Mouse (Mus musculus) frontal cortex, postnatal 10 days (tissue): ENCODE measurements around the gene Sctr.

ENCODE experiments used
- DNase-seq, 2 experiments: peaks; one replicate each; pipeline ENCODE4 v3.0.0; 2022; ENCODE audit warnings: low spot score in 2 of 2, mixed read lengths in 1 of 2

Sctr gene

GRCm38 (mm10) chr1:120006844-120007790 lies at the start of gene Sctr:
Sctr (plus strand) TSS chr1:120006894.
- DNase-seq: peak in 1 of 2 experiments; percentile 10

- no peak for DNase-seq
These were observed 48.9 kb upstream of the Sctr start for GRCm38 (mm10) chr1:119957716-119958222.

DNA sequence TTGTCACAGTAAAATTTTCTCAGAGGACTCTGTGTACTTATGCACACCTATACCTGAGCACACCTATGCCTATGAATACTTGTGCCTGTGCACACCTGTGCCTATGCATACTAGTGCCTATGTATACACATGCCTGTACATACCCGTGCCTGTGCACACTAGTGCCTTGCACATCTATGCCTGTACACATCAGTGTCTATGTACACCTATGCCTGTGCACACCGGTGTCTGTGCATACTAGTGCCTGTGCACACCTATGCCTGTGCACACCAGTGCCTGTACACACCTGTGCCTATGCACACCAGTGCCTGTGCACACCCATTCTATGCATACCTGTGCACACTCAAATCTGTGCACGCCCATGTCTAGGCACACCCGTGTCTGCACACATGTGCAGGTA lies 47.2 kb upstream of the Sctr start:
- no peak for DNase-seq

DNA sequence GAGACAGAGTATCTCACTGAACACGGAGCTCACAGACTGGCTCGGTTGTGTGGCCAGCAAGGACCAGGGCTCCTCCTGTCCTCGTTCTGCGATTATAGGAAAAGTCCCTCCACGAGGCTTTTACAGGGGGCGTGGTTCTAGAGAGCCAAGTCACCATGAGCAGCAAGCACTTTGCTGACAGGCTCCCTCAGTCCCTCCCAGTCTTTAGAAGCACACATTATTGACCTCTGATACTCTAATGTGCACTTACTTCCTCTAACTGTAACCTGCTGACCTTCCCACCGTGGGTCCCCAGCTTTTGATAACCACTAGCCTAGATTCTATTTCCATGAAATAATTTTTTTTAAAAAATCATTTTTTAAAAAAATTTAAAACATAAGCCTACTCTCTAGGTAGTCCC lies 46.8 kb upstream of the Sctr start:
- DNase-seq: no peak

GRCm38 (mm10) chr1:119965804-119966514 lies 40.7 kb upstream of the Sctr start:
- DNase-seq: no peak

DNA sequence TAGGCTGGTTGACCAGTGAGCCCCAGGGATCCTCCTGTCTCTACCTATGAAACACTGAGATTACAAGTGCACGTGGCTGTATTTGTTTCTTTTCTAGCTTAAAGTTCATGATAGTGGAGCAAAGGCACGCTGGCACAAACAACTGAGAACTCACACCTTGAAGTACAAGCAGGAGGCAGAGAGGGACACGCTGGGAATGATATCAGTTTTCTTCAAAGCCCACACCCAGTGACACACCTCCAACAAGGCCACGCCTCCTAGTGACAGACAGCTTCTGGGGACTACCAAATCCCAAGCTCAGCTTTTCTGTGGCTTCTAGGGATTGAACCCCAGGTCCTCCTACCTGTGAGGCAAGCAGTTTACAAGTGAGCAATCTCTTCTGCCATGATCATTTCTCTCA lies 33.6 kb upstream of the Sctr start:
- DNase-seq: no peak

GRCm38 (mm10) chr1:119975141-119975540 lies 31.6 kb upstream of the Sctr start:
- DNase-seq: no peak

- no peak for DNase-seq
These were observed 20.1 kb upstream of the Sctr start for GRCm38 (mm10) chr1:119986555-119986954.

GRCm38 (mm10) chr1:119996798-119997581 lies 9.7 kb upstream of the Sctr start, which contains the start of gene Cfap221:
Cfap221 (minus strand) TSS chr1:119997234.
- peak; percentile 58 to 65 for DNase-seq

GRCm38 (mm10) chr1:119997644-119998043 lies 9.1 kb upstream of the Sctr start:
- DNase-seq: no peak

- DNase-seq: no peak
These were observed 1.3 kb downstream of the Sctr start for GRCm38 (mm10) chr1:120007851-120008588.

- DNase-seq: no peak
These were observed 5.9 kb downstream of the Sctr start for GRCm38 (mm10) chr1:120012638-120013037.

DNA sequence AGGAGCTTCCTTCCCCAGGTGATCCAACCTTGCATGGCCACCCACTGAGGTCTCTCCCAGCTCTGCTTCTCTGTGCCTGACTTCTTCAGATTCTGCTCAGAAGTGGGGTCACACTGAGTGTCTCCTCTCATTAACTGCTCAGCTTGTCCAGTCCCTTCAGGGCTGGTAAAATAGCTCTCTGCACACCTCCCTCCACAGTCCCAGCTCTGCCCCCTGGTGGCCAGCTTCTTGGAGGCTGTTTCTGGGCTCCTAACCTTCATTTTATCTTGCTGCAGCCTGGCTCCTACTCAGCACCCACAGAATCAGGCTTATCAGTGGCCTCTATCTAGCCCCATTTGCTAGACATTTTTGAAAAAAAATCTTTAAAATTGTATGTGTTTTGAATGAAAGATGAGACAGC lies 6.4 kb downstream of the Sctr start:
- DNase-seq: peak in 1 of 2 experiments; percentile 46

- no peak for DNase-seq
These were observed 9.5 kb downstream of the Sctr start for GRCm38 (mm10) chr1:120016240-120016639.

DNA sequence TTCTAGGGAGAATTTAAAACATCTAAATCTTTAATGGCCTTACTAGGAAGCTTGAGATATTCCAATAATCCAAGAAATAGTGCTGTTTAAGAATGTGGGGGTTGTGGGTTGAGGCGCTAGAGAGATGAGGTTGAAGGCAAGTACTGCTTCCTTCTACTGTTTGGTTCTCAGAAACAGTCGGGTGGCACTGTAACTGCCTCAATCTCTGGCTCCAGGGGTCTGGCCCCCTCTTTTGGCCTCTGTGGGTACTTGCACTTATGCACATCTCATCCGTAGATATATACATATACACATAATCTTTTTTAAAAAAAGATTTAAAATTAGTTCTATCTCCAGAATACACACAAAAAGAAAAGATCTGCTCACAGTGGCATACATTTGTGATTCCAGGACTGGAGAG lies 12.2 kb downstream of the Sctr start:
- no peak for DNase-seq

DNA sequence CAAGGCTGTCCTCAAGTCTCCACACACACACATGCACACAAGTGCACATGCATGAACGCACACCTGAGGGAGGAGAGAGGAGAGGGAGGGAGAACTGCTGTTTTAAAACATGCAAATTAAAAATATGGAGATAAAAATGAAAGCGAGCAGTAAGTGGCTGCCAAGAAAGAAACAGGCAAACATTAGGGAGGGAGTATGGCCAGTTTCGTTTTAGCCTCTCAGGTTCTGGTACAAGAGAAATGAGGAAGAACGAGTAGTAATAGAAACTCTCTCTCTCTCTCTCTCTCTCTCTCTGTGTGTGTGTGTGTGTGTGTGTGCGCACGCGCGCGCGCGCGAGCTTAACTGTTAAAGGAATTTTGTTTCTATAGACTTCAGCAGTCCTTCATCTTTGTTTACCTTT lies 12.7 kb downstream of the Sctr start:
- DNase-seq: no peak

- DNase-seq: no peak
These were observed 13.7 kb downstream of the Sctr start for GRCm38 (mm10) chr1:120020322-120020897.

DNA sequence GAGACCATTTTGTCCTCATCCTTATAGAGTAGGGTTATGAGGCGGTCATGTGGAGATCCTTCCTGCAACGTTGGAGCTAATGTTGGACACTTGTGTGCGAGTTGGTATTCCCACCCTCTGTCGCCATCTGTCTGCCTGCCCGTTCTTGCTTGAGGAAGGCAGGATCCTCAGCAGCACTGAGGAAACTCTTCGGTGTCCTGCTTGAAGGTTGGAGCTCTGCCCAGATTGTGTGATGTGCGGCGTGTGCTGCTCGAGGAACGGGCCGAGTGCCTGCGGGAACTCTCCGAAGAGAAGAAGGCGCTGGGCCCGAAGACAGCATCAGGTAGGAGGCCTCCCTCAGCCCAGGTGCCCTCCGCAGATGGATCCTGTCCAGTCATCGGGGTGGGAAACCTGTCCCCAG lies 15.3 kb downstream of the Sctr start:
- DNase-seq: no peak

DNA sequence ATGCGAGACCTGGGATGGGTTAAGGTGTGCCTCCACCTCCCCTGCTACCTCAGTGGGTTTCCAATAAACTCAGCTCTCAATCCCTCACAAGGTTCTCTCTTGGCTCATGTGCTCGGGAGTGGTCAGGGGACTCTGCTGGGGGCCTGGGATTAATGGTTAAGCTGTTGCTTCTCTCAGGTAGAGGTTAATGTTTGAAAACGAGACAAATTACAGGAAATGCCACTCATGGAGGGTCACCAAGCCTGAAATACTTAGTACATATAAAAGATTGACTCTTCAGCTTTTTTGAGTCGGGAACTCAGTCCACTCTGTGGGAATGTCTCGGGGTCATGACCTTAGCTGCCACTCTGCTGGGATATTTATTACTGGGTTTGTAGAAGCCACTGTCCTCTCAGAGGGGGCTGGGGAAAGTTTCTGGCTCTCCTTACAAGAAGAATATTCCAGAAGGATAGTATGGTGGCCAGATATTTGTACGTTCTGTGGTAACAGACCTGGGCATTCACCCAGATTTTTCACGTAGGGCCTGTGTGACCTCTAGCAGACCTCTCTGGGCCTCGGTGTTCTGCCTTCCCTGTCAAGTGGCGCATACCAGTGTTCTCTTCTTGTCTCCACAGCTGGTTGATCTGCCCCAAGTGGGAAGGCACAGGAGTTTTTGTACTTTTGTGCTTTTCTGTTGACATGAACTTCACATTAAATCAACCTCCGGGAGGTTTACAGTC lies 17.8 kb downstream of the Sctr start:
- no peak for DNase-seq

DNA sequence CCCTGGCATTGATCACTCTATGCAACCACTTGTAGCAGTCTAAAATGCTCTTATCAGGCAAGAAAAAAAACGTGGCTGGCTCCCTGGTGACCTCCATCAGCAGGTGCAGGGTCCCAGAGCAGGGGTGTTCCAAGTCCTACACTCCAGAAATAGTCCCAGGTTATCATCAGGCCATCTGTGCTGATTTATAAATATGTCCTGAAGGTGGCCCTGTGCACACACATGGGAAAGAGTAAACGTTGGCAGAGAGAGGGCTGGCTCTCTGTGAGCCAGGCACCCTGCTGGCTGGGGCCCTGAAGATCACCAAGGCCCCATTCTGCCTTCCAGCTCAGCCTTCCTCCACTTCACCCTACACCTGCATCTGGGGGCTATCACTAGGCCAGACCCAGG lies 18.4 kb downstream of the Sctr start:
- no peak for DNase-seq
